Mouse (Mus musculus): Measurements from ENCODE around the gene Tgfa. TPM values are rescaled to one million over a fixed set of nuclear protein-coding genes. Genes with fewer than 3 reads are reported as not detected.

The Tgfa gene
- polyA plus RNA-seq, 1 experiment, result 3.2 TPM

DNA sequence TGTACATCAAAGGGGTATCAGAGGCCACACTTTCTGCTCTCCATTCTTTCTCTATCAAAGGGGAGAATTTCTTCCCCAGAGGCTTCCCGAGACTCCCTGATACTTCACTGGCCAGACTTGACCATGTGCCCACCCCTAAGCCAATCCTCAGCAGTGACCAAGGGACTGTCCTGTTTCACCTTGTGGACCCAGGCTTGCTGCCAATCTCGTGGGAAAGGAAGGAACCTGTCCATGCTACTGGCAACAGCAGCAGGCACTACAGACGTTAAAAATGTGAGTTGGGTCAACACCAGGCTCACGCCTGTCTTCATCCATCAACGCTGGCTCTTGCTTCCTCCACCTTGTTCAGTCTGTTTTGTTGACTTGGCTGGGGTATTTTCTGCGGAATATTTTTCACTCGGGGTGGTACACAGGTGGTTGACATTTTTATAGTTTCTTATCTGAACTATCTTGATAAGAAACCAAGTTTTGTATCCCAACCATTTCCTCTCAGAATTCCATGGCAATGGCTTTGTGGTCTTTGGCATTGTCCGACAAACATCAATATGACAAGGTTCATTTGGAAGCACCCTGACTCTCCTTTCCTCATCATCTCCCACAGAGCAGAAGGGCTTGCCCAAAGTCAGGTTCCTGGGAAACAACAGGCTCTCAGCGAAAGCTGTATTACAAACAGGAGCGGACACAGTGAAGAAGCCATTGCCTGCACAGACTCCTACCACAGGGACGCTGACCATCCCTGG, 6.1 kb upstream of the Tgfa start:
- TF ChIP-seq POLR2A (IDR thresholded peaks at IDR 0.05; ENCODE audit: low read depth, low read length) (no peak), CTCF (conservative IDR thresholded peaks at IDR 0.05; ENCODE audit: insufficient read depth, insufficient read length, low read depth, low read length) (no peak)
- Histone ChIP-seq H3K4me3 (ENCODE audit: insufficient read depth, low read depth, low read length) (no peak overlapping the region), H3K36me3 (ENCODE audit: control insufficient read depth, insufficient read depth, low read length) (no peaks in the 10 kb centered on the region), H3K27me3 (replicated peaks; ENCODE audit: control insufficient read depth, insufficient read depth, low read length) (no peaks in the 10 kb centered on the region), H3K4me1 (ENCODE audit: control insufficient read depth, insufficient read depth, low read length) (no peaks in the 10 kb centered on the region), H3K27ac (ENCODE audit: insufficient read depth, low read depth, low read length) (no peak overlapping the region)
- 64% methylated on average over 11 of the region's 11 CpGs for WGBS
- peak; percentile 17 for DNase-seq

DNA sequence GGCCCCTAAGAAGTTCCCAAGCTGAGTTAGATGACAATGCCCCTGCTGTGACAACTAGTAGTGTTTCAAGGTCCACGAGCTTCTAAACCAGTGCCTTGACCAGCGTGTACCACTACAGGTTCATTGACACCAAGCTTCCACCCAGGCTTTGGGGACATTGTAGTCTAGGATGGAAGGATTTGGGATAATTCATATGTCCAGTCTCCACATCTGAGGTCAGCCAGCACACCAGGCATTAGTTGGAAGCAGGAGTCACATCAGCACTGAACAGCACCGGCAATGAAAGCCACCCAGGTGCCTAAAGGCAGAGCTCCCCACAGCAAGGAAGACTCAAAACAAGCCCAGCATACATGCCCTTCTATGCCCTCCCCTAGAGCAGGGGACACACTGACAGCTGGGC, 4.4 kb upstream of the Tgfa start:
- no peaks in the 10 kb centered on the region for H3K27me3 ChIP-seq (replicated peaks; ENCODE audit: control insufficient read depth, insufficient read depth, low read length)
- TF ChIP-seq CTCF (conservative IDR thresholded peaks at IDR 0.05; ENCODE audit: insufficient read depth, insufficient read length, low read depth, low read length) (no peak), POLR2A (IDR thresholded peaks at IDR 0.05; ENCODE audit: low read depth, low read length) (no peak)
- H3K27ac ChIP-seq (ENCODE audit: insufficient read depth, low read depth, low read length), result no peak overlapping the region
- no peak for DNase-seq
- no peak overlapping the region for H3K4me3 ChIP-seq (ENCODE audit: insufficient read depth, low read depth, low read length)
- H3K36me3 ChIP-seq (ENCODE audit: control insufficient read depth, insufficient read depth, low read length), result no peaks in the 10 kb centered on the region
- WGBS, result 92% methylated on average over 3 of the region's 3 CpGs
- no peaks in the 10 kb centered on the region for H3K4me1 ChIP-seq (ENCODE audit: control insufficient read depth, insufficient read depth, low read length)

DNA sequence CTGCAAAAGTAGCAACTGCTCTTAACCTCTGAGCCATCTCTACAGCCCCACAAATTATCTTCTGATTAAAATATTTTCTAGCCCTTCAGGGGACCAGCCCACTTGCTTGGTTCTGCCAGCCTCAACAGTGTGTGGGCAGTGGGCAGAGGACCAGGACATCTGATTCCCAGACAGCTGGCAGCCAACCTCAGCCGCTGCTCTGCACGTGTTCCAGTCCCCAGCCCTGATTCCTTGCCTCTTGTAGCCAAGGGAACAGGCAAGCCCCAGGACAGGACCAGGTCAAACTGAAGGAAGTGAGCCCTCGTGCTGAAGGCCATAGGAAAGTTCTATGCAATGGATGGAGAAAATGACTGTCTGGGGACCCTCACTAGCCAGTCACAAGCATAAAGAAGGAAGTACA, 2.0 kb upstream of the Tgfa start:
- H3K27me3 ChIP-seq (replicated peaks; ENCODE audit: control insufficient read depth, insufficient read depth, low read length), result peaks cover 1% of the 10 kb centered on the region; the same call in 1 of the 2 replicates
- no peaks in the 10 kb centered on the region for H3K4me1 ChIP-seq (ENCODE audit: control insufficient read depth, insufficient read depth, low read length)
- H3K27ac ChIP-seq (ENCODE audit: insufficient read depth, low read depth, low read length), result no peak overlapping the region
- DNase-seq, result no peak
- H3K36me3 ChIP-seq (ENCODE audit: control insufficient read depth, insufficient read depth, low read length), result no peaks in the 10 kb centered on the region
- no peak overlapping the region for H3K4me3 ChIP-seq (ENCODE audit: insufficient read depth, low read depth, low read length)
- TF ChIP-seq POLR2A (IDR thresholded peaks at IDR 0.05; ENCODE audit: low read depth, low read length) (no peak), CTCF (conservative IDR thresholded peaks at IDR 0.05; ENCODE audit: insufficient read depth, insufficient read length, low read depth, low read length) (no peak)
- 67% methylated on average over 3 of the region's 3 CpGs for WGBS

DNA sequence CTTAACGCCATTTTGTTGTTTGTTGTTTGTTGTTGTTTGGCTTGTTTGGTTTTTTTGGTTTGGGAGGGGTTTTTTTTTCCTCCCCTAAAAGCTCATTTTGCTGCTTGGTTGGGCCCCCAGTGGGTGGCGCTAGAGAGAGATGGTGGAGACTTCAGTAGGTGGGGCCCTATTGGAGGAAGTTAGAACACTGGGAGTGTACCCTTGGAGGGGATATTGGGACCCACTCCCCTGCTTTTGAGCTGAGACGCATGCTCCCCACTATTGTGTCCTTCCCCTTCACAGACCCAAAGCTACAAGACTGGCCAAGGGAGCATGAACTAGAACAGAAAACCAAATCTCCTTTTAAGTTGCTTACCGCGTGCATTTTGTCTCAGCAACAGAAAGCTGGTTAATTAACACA, 1.1 kb upstream of the Tgfa start:
- TF ChIP-seq CTCF (conservative IDR thresholded peaks at IDR 0.05; ENCODE audit: insufficient read depth, insufficient read length, low read depth, low read length), result peak; percentile 52
- no peak for TF ChIP-seq POLR2A (IDR thresholded peaks at IDR 0.05; ENCODE audit: low read depth, low read length)
- Histone ChIP-seq H3K36me3 (ENCODE audit: control insufficient read depth, insufficient read depth, low read length) (no peaks in the 10 kb centered on the region), H3K27ac (ENCODE audit: insufficient read depth, low read depth, low read length) (no peak overlapping the region), H3K27me3 (replicated peaks; ENCODE audit: control insufficient read depth, insufficient read depth, low read length) (peaks cover 1% of the 10 kb centered on the region; the same call in 1 of the 2 replicates), H3K4me3 (ENCODE audit: insufficient read depth, low read depth, low read length) (no peak overlapping the region), H3K4me1 (ENCODE audit: control insufficient read depth, insufficient read depth, low read length) (no peaks in the 10 kb centered on the region)
- 56% methylated on average over 5 of the region's 5 CpGs for WGBS
- DNase-seq, result peak; percentile 36

DNA sequence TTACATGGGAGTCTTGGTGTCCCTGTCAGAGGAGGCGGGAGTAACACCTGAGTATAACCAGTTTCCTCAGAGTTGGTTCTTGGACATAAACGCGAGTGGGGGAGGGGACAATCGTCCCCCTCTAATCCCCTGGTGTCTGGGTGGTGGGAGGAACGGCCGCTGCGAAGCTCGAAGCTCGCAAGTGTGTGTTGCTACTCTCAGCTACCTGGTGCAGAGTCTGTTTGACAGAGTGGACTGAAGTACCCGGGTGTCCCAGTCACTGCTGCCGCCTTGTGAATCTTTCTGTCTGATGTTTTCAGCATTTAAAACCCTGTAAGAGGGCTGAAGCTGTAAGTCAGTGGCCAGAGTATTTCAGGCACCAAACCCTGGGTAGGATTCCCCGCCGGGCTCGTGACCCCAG, 1.0 kb downstream of the Tgfa start:
- DNase-seq, result no peak
- H3K4me1 ChIP-seq (ENCODE audit: control insufficient read depth, insufficient read depth, low read length), result no peaks in the 10 kb centered on the region
- 5% methylated on average over 14 of the region's 14 CpGs for WGBS
- H3K27ac ChIP-seq (ENCODE audit: insufficient read depth, low read depth, low read length), result no peak overlapping the region
- H3K27me3 ChIP-seq (replicated peaks; ENCODE audit: control insufficient read depth, insufficient read depth, low read length), result peaks cover 1% of the 10 kb centered on the region; the same call in 1 of the 2 replicates
- no peak overlapping the region for H3K4me3 ChIP-seq (ENCODE audit: insufficient read depth, low read depth, low read length)
- no peaks in the 10 kb centered on the region for H3K36me3 ChIP-seq (ENCODE audit: control insufficient read depth, insufficient read depth, low read length)
- TF ChIP-seq POLR2A (IDR thresholded peaks at IDR 0.05; ENCODE audit: low read depth, low read length), result no peak
- TF ChIP-seq CTCF (conservative IDR thresholded peaks at IDR 0.05; ENCODE audit: insufficient read depth, insufficient read length, low read depth, low read length), result no peak

DNA sequence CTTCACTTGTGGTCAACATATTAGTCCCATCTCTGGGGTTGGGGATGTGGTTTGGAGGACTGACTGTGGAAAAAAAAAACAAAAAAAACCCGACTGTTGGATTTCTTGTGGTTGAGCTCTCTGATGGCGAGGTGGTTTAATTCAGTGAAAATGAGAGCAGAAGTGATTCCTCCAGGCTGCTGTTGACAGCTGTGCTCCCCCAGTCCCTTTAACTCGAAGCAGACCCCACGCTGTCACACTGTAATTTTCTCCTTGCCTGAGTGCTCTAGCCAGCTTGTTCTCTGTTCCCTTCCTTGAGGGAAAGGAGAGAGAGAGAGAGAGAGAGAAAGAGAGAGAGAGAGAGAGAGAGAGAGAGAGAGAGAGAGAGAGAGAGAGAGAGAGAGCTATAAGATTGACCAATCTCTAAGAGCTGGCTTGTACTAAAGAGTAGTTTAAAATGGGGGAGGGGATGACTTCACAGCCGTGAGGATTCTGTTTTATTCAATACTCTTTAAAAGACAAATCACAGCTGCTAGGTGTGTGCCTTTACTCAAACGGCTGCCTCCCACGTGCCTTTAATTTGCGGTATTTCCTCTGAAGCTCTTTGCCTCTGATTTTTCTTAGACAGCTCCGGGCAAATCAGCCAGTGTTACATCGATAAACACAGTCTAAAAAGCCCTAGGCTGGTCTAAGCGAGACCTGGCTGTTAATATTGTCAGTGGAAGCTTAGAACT, 2.3 kb downstream of the Tgfa start:
- Histone ChIP-seq H3K27ac (ENCODE audit: insufficient read depth, low read depth, low read length) (no peak overlapping the region), H3K27me3 (replicated peaks; ENCODE audit: control insufficient read depth, insufficient read depth, low read length) (peaks cover 1% of the 10 kb centered on the region; the same call in 1 of the 2 replicates), H3K4me1 (ENCODE audit: control insufficient read depth, insufficient read depth, low read length) (no peaks in the 10 kb centered on the region), H3K4me3 (ENCODE audit: insufficient read depth, low read depth, low read length) (no peak overlapping the region), H3K36me3 (ENCODE audit: control insufficient read depth, insufficient read depth, low read length) (no peaks in the 10 kb centered on the region)
- DNase-seq, result no peak
- WGBS, result 13% methylated on average over 11 of the region's 11 CpGs
- TF ChIP-seq POLR2A (IDR thresholded peaks at IDR 0.05; ENCODE audit: low read depth, low read length) (no peak), CTCF (conservative IDR thresholded peaks at IDR 0.05; ENCODE audit: insufficient read depth, insufficient read length, low read depth, low read length) (no peak)

DNA sequence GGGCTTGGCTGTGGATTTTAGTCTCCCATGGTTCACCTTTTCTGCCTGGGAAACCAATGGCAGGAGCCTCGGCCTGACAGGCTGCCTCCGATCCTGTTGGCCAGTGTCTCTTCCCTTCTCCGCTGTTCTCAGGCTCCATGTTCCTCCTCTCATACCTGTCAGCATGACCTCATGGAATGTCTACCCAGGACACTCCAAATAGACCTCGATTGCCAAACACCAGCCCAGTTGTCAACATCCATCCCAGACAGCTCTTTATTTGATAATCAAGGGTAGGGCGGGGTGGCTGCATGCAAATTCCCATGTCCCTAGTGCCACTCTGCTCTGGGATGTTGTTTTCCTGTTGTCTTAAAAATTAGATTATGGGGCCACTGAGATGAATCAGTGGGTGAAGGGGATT, 5.9 kb downstream of the Tgfa start:
- no peak overlapping the region for H3K4me3 ChIP-seq (ENCODE audit: insufficient read depth, low read depth, low read length)
- H3K27ac ChIP-seq (ENCODE audit: insufficient read depth, low read depth, low read length), result no peak overlapping the region
- peaks cover 1% of the 10 kb centered on the region; the same call in 1 of the 2 replicates for H3K27me3 ChIP-seq (replicated peaks; ENCODE audit: control insufficient read depth, insufficient read depth, low read length)
- DNase-seq, result no peak
- H3K36me3 ChIP-seq (ENCODE audit: control insufficient read depth, insufficient read depth, low read length), result no peaks in the 10 kb centered on the region
- 78% methylated on average over 5 of the region's 5 CpGs for WGBS
- TF ChIP-seq CTCF (conservative IDR thresholded peaks at IDR 0.05; ENCODE audit: insufficient read depth, insufficient read length, low read depth, low read length) (no peak), POLR2A (IDR thresholded peaks at IDR 0.05; ENCODE audit: low read depth, low read length) (no peak)
- H3K4me1 ChIP-seq (ENCODE audit: control insufficient read depth, insufficient read depth, low read length), result no peaks in the 10 kb centered on the region

Data from kidney, adult 2 months (tissue).